Mouse (Mus musculus) hindbrain, postnatal 0 days (tissue): Measurements from ENCODE around the gene Slc35f5. TPM values are rescaled to one million over a fixed set of nuclear protein-coding genes. Genes with fewer than 3 reads are reported as not detected.
"Not testable (repeated sequence)": the region's sequence is repeated elsewhere in the genome, so short reads cannot be mapped to it uniquely, and the experiment has no call there.

ENCODE experiments used
- ATAC-seq: fragments of 200-750 bp; cut with Nextera tagmentation; 2 replicates; pipeline ENCODE4 v1.8.0; 2017; ENCODE audit warnings: mild to moderate bottlenecking, moderate TSS enrichment, moderate library complexity
- DNase-seq: peaks from one replicate; pipeline ENCODE4 v3.0.0-alpha.2; 2015; ENCODE audit warnings: low spot score
- H3K27ac ChIP-seq: fragments of 300-500 bp; sonication (generic); 2 replicates; pipeline ENCODE4 v1.5.1; 2014; ENCODE audit warnings: mild to moderate bottlenecking
- H3K27me3 ChIP-seq: fragments of 300-500 bp; sonication (generic); 2 replicates; pipeline ENCODE4 v1.6.1; 2014; ENCODE audit warnings: low read length, mixed read lengths; ENCODE audit not compliant: insufficient read depth
- H3K36me3 ChIP-seq: fragments of 300-500 bp; sonication (generic); 2 replicates; pipeline ENCODE4 v1.6.1; 2014; ENCODE audit warnings: low read length, mixed read lengths; ENCODE audit not compliant: insufficient read depth
- H3K4me1 ChIP-seq: fragments of 300-500 bp; sonication (generic); 2 replicates; pipeline ENCODE4 v1.6.1; 2014; ENCODE audit warnings: antibody characterized with exemption, low read length, mixed read lengths; ENCODE audit not compliant: insufficient read depth
- H3K4me2 ChIP-seq: fragments of 300-500 bp; sonication (generic); 2 replicates; pipeline ENCODE4 v1.6.1; 2014; ENCODE audit warnings: low read depth, mild to moderate bottlenecking, low read length, moderate library complexity, mixed read lengths
- H3K4me3 ChIP-seq: fragments of 300-500 bp; sonication (generic); 2 replicates; pipeline ENCODE4 v1.5.1; 2014; ENCODE audit warnings: low read length
- H3K9ac ChIP-seq: fragments of 300-500 bp; sonication (generic); replicated peaks from 2 replicates; pipeline ENCODE4 v1.6.1; 2014; ENCODE audit warnings: mild to moderate bottlenecking, low read length, moderate library complexity, mixed read lengths
- H3K9me3 ChIP-seq: fragments of 300-500 bp; sonication (generic); 2 replicates; pipeline ENCODE4 v1.6.1; 2016; ENCODE audit warnings: low read length, mixed read lengths
- CTCF ChIP-seq: IDR thresholded peaks from 2 replicates; pipeline ENCODE4 v1.5.1; 2016; ENCODE audit warnings: antibody characterized with exemption, control low read depth, low read depth
- WGBS: fragments of 180-500 bp; shearing (Covaris S2); extraction: QIAGEN DNeasy Blood & Tissue Kit; methylation state at CpG from one replicate; pipeline ENCODE4 v1.1.7; 2014; 5-methylcytosine and 5-hydroxymethylcytosine counted together
- polyA plus RNA-seq: library from polyadenylated mRNA; unstranded; fragments of >200 nt; fragmentation: Nextera tagmentation; extraction: Ambion mirVana; gene quantifications from 2 replicates; pipeline ENCODE4 v1.2.1, GENCODE M21; 2015
- total RNA-seq: library from RNA; depleted of rRNA; stranded (reverse); fragments of >200 nt; gene quantifications from 2 replicates; pipeline ENCODE4 v1.2.3, GENCODE M21; 2014

Slc35f5 gene
- total and polyA plus RNA-seq, 2 experiments from 2014 or later = 16.4 to 34.7 TPM

- H3K27me3 ChIP-seq = no peaks in the 10 kb centered on the region
- TF ChIP-seq CTCF = no peak
- no peaks in the 10 kb centered on the region for H3K36me3 ChIP-seq
- H3K4me3 ChIP-seq = no peak overlapping the region
- no peak overlapping the region for H3K9ac ChIP-seq
- H3K9me3 ChIP-seq = no peaks in the 10 kb centered on the region
- 86% methylated on average over 3 of the region's 3 CpGs for WGBS
- no peak for ATAC-seq
- no peak overlapping the region for H3K27ac ChIP-seq
- no peak overlapping the region for H3K4me2 ChIP-seq
- H3K4me1 ChIP-seq = no peaks in the 10 kb centered on the region
- no peak for DNase-seq
Observed at GRCm38 (mm10) chr1:125527364-125527763, 33.0 kb upstream of the Slc35f5 start.

- H3K36me3 ChIP-seq, H3K27me3 ChIP-seq, H3K4me1 ChIP-seq, H3K4me2 ChIP-seq, DNase-seq, H3K27ac ChIP-seq, H3K9ac ChIP-seq, H3K9me3 ChIP-seq, ATAC-seq, H3K4me3 ChIP-seq: not testable (repeated sequence)
- WGBS = 66% methylated on average over 10 of the region's 10 CpGs
Observed at GRCm38 (mm10) chr1:125533180-125533912, 27.0 kb upstream of the Slc35f5 start.

GRCm38 (mm10) chr1:125537131-125537530 lies 23.3 kb upstream of the Slc35f5 start:
- Histone ChIP-seq H3K4me1 (no peaks in the 10 kb centered on the region), H3K9me3 (no peaks in the 10 kb centered on the region), H3K27ac (no peak overlapping the region), H3K27me3 (no peaks in the 10 kb centered on the region), H3K36me3 (no peaks in the 10 kb centered on the region), H3K4me3 (no peak overlapping the region), H3K9ac (no peak overlapping the region), H3K4me2 (no peak overlapping the region)
- ATAC-seq = no peak
- WGBS = 91% methylated on average over 2 of the region's 2 CpGs
- DNase-seq = no peak
- TF ChIP-seq CTCF = no peak

GRCm38 (mm10) chr1:125537776-125538175 lies 22.6 kb upstream of the Slc35f5 start:
- Histone ChIP-seq H3K27ac (no peak overlapping the region), H3K4me3 (no peak overlapping the region), H3K27me3 (no peaks in the 10 kb centered on the region), H3K4me1 (no peaks in the 10 kb centered on the region), H3K36me3 (no peaks in the 10 kb centered on the region), H3K9ac (no peak overlapping the region), H3K9me3 (no peaks in the 10 kb centered on the region), H3K4me2 (no peak overlapping the region)
- ATAC-seq = no peak
- no peak for DNase-seq
- 84% methylated on average over 8 of the region's 8 CpGs for WGBS
- peak; percentile 5; the same call in 1 of the 2 replicates for TF ChIP-seq CTCF

GRCm38 (mm10) chr1:125539312-125539711 lies 21.1 kb upstream of the Slc35f5 start:
- Histone ChIP-seq H3K4me1 (no peaks in the 10 kb centered on the region), H3K27ac (no peak overlapping the region), H3K9ac (no peak overlapping the region), H3K4me3 (no peak overlapping the region), H3K4me2 (no peak overlapping the region), H3K36me3 (no peaks in the 10 kb centered on the region), H3K9me3 (no peaks in the 10 kb centered on the region), H3K27me3 (no peaks in the 10 kb centered on the region)
- DNase-seq (no peak), ATAC-seq (no peak)
- 80% methylated on average over 2 of the region's 2 CpGs for WGBS
- no peak for TF ChIP-seq CTCF

- no peaks in the 10 kb centered on the region for H3K4me1 ChIP-seq
- no peak overlapping the region for H3K4me3 ChIP-seq
- no peaks in the 10 kb centered on the region for H3K27me3 ChIP-seq
- peak overlapping the region; percentile 12; the same call in 1 of the 2 replicates for H3K27ac ChIP-seq
- DNase-seq (peak; percentile 76), ATAC-seq (no peak)
- no peak overlapping the region for H3K4me2 ChIP-seq
- no peaks in the 10 kb centered on the region for H3K9me3 ChIP-seq
- no peak for TF ChIP-seq CTCF
- 59% methylated on average over 7 of the region's 7 CpGs for WGBS
- H3K9ac ChIP-seq = no peak overlapping the region
- H3K36me3 ChIP-seq = no peaks in the 10 kb centered on the region
Observed at GRCm38 (mm10) chr1:125542008-125542999, 18.1 kb upstream of the Slc35f5 start.
